Mouse (Mus musculus) layer of hippocampus, adult 18-20 months (tissue): ENCODE results near the gene Oprd1. TPM values are rescaled to one million over a fixed set of nuclear protein-coding genes. Genes with fewer than 3 reads are reported as not detected.

Experiments
- DNase-seq, 2 experiments: peaks; one replicate each; pipeline ENCODE4 v3.0.0; 2022; ENCODE audit warnings: low spot score in 2 of 2
- total RNA-seq, 2 experiments: library from RNA; stranded (reverse); gene quantifications; 2 replicates each; pipeline ENCODE4 v1.2.3; 2021

Oprd1 gene
- total RNA-seq, 2 experiments from 2014 or later = 11.3 to 12.2 TPM

DNA sequence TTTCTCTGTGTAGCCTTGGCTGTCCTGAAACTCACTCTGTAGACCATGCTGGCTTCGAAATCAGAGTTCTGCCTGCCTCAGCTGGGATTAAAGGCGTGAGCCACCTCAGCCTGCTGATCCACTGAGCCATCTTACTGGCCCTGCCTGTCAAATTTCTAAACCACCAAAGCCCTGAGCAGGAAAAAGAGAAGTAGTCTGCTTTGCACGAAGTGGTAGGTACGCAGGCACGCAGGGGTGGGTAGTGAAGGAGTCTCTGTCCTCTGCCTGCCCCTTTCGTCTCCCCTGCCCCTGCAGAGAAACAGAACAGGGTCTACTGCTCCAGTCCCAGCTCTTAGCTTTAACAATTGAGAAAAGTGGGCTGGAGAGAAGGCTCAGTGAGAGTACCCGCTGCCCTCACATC lies 59.2 kb downstream of the Oprd1 start:
- DNase-seq = no peak

GRCm38 (mm10) chr4:132080492-132080983 lies 63.7 kb downstream of the Oprd1 start:
- DNase-seq = no peak

GRCm38 (mm10) chr4:132079555-132080275 lies 64.6 kb downstream of the Oprd1 start:
- DNase-seq = peak in 1 of 2 experiments; percentile 74

GRCm38 (mm10) chr4:132078296-132078714 lies 66.0 kb downstream of the Oprd1 start:
- no peak for DNase-seq

GRCm38 (mm10) chr4:132077445-132077844 lies 66.8 kb downstream of the Oprd1 start:
- DNase-seq = no peak

DNA sequence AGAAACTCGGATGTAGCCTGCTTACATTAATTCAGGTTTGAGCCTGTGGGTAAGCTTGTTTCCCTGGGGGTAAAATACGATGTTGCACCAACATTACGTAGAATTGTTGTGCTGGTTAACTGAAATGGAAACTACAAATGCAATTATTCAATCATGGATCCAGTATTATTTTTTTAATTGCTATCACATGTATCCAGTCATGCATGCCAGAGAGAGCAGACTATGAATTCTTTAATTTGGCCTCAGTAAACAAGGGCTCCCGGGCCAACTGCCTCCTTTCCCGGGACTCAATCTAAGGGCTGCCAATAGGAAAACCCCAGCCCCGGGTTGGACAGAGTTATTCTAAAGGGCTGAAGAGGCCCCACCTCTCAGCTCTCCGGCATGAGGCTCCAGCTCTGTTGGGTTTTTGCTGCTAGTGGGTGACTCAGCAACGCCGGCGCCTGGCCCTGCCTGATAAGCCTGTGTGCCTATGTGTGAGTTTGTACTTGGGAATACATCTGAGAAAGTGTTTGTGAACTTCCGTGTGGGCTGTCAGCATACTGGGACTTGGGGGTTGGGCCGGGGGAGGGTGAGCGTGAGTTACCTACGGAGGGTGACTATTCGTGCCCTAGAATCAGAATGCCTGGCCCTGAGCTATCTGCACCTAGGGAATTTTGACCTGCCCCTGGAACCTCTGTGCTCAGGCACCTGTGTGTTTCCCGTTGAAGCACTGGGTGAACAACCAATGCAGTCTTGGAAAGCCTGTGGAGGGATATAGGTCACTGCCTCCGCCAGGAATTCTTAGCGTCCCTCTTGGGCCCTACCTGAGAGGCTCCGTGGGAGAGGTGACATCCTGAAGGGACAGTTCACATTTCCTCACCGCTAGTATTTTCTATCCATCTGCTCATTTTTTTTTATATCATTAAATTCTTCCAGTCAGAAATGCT lies 67.5 kb downstream of the Oprd1 start:
- peak in 1 of 2 experiments; percentile 40 for DNase-seq

DNA sequence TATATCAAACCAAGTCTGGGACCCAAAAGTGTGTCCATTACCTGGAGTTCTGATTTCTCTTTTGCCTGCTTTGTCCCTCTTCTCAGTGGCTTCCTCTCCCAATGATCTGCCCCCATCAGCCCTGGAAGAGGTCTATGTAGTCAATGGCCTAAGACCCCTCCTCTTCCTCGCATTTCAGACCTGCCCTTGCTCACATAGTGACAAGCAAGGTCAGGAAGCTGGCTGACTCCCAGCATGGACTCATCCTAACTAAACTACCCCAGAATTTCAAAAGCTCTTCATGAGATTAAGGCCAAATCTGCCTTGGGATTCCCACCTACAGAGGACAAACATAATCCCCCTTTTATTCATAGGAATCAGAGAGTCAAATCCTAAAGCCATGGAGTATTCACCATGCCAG lies 68.5 kb downstream of the Oprd1 start:
- DNase-seq = no peak

DNA sequence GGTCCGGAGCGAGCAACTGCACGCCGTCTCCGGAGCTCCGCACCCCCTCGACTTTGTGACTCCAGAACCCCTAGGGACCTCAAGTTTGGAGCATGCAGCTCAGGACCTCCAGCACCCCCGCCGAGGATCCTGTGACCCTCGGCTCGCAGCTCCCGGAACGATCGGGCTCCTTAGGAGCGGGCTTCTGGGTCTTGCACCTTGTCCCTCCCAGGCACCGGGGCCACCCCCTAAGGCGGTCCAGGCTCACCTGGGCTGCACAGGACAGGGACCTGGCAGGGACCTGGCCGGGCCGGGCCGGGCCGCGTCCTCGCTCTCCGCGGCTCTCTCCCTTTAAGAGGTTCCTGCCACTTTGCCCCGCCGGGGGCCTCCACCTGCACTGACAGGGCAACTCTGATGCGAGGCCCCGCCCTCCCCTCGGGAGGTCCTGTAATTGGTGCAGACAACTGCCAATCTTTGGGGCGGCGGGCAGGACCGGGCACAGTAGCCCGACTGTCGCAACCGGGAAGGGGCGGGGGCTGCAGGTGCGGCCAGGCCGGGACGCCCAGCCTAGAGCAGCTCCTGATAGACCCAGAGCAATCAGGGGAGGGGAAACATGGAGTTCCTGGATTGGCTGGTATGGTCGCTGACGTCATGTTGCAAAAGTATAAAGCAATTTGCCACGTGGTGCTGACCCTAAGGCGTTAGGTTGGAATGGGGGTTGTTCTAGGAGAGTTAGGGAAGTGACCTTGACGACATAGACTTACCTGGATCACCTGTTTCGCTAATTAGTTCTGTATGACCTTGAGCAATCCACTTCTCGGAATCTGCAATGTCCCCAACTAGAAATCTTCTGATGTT lies 69.1 kb downstream of the Oprd1 start, which contains the start of gene Epb41:
TSS of gene Epb41 (minus strand) at position 389 of the 837 bp plus-strand sequence.
- peak; percentile 83 to 94 for DNase-seq

DNA sequence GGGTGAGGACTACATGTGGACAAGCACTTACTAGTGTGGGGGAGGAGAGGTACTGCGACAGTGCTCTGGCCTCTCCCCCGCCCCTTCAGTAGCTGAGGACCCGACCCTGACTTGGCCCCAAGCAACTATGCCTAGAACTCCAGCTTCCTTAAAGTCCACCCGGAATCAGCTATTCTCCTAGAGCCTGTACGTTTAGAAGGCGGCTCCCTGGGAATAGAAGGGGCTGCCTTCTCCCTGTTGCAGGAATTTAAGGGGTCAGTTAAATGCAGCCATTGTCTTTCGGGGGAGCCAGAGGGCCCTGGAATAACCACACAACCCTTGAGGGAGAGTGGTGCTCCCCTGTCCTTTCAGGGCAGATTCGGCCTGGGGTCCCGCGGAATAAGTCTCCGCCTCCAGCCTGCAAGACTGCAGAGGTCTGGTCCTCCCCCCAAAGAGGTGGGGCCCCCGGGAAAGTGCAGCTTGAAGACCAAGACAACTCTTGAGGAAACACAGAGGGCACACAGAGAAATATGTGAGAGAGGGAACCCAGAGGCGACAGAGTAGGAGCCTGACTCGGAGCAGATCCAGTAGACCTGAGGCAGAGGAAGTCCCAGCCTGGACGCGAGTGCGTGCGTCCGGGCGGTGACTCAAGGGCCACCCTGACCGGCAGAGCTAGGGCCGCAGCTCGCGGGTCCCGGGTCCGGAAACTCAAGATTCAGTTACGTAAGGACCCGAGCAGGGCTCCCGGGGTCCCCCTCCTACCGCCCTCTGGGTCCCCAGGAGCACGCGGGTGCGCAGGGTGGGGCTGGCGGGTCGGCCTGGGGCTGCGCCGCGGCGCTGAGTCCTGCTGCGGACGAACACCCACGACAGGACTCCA lies 70.0 kb downstream of the Oprd1 start, which contains the start of gene Gm10300:
TSS of gene Gm10300 (plus strand) at position 621 of the 856 bp plus-strand sequence.
- peak in 1 of 2 experiments; percentile 9 for DNase-seq

DNA sequence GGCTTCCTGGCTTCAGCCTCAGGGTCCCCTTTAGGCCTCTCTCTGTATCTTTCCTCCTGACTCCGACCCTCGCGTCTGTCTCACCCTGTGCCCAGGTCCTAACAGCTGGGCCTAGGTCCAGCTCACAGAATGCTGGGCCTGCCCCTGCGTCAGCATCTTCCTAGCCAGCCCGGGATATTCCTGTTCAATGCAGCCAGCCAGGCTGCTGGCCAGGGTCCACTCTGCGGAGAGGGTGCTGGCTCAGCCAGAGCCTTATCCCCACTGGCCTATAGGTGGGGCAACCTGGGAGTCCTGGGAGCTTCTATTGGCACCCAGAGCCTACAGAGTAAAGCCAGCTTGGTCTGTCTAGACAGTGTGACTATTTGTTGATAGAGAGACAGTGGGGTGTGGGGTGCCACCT lies 71.3 kb downstream of the Oprd1 start:
- no peak for DNase-seq

DNA sequence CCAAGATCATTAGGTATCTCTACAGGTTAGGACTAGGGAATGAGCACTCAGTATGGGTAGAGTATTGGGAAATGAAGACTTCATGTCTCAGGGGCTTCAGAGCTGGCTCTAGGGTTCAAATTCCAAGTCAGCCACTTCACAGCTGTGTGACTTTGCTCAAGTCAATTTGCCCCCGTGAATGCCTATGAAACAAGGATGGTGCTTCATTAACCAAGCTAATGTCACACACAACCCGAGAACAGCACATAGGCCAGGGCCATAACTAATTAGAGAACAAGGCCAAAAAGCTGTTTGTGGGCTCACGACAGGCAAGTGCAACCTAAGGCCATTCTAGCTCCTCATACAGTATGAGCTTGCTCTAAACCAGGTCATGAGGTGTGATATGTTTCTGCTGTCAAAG lies 72.1 kb downstream of the Oprd1 start:
- no peak for DNase-seq

GRCm38 (mm10) chr4:132071674-132072073 lies 72.6 kb downstream of the Oprd1 start:
- no peak for DNase-seq

- no peak for DNase-seq
Observed at GRCm38 (mm10) chr4:132067938-132068235, 76.4 kb downstream of the Oprd1 start.

DNA sequence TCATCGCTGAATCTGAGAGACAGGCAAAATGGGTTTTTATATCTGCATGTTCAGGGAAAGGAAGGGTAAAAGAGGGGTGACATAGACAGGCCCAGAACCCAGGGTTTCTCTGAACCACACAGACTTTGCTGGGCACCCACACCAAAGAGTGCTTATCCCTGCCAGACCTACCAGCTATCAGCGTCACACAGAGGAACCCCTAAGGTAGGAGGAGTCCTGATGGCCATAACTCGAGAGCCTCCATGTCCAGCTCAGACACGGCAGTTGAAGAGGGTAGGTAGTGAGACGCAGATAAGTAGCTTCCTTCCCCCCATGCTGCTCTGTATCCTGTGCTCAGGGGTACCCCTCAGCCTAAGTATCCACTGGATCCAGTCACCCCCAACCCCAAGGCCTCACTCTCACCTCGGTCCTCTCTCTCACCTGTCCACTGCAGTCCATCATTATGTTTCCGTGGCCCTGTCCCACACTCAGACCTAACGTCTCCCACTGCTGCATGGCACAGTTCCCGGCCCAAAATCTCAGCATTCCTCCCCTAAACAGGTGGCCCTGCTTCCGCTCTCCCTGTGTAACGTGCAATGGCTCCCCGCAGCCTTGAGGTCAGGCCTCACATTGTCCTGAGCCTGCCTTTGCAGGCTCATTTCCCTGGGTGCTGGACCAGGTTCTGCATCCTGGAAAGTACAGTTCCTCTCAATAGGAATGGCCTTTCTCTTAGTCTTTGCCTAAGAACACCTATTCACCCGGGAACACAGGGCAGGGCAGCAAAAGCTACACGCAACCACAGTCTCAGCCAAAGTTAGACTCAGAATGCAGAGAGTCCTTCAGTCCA lies 77.0 kb downstream of the Oprd1 start:
- DNase-seq = no peak

DNA sequence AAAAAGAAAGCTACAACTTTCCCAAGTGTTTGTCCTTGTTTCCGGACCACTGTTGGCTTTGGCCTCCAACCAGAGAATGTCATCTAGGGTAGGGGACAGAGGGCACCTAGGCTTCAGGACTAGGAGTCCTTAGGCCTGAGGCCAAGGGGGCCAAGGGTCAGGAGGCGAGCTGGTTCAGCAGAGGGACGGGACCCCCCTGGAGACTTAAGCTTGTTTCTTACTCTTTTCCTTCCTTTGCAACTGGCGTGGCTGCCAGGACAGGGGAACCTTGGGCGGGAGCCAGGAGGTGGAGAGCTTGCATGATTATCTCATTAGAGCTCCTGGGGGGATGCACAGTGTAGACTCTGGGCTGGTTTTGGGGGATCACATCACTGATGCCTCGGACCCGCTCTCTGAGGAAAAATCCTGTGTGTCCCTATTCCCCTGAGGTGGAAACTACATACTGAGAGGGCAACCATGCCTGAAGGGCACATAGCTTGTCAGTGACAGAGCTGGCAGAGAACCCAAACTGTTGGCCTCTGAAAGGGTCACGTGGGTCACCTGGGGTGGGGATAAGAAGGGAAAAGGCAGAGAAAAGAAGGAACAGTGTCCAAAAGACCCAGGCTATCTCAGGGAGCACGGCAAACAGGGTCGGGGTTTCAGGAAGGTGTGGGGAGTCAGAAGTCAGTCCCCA lies 78.0 kb downstream of the Oprd1 start:
- DNase-seq = no peak

DNA sequence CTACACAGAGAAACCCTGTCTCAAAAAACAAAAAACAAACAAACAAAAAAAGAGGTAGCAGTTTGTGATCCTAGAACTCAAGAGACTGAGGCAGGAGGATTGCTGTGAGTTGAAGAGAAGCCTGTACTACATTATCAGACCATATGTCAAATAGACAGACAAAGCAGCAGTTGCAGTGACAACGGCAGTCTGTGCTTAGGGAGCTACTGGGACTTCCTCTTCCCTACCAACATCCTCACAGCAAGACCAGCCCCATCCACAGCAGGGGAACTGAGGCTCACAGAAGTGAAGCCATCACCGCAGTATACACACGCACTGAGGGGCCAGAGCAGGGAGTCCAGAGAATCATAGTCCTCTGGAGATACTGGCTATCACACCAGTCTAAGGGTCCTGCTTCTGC lies 78.7 kb downstream of the Oprd1 start:
- DNase-seq = no peak

GRCm38 (mm10) chr4:132064550-132064949 lies 79.7 kb downstream of the Oprd1 start:
- no peak for DNase-seq
